Mouse (Mus musculus) cerebellum, adult 9-10 months (tissue): Measurements from ENCODE around the gene Fbxo44.

Experiments
- DNase-seq: peaks from one replicate; pipeline ENCODE4 v3.0.0; 2022

Fbxo44 gene

GRCm38 (mm10) chr4:148164461-148164860, 4.2 kb upstream of the Fbxo44 start:
- DNase-seq, result no peak

GRCm38 (mm10) chr4:148164002-148164439, 3.7 kb upstream of the Fbxo44 start:
- peak; percentile 61 for DNase-seq

- DNase-seq, result peak; percentile 98
These were observed 492 bp downstream of the Fbxo44 start for GRCm38 (mm10) chr4:148159544-148160435.

- peak; percentile 76 for DNase-seq
These were observed 1.6 kb downstream of the Fbxo44 start for GRCm38 (mm10) chr4:148158436-148159348.

- DNase-seq, result peak; percentile 72
These were observed 5.3 kb downstream of the Fbxo44 start for GRCm38 (mm10) chr4:148154982-148155381.

- peak; percentile 36 for DNase-seq
These were observed 6.3 kb downstream of the Fbxo44 start for GRCm38 (mm10) chr4:148154006-148154405.

GRCm38 (mm10) chr4:148152547-148152946, 7.7 kb downstream of the Fbxo44 start:
- DNase-seq, result peak; percentile 46

GRCm38 (mm10) chr4:148151267-148152168, 8.8 kb downstream of the Fbxo44 start, which contains the start of gene Fbxo6:
Gene Fbxo6 (minus strand): TSS chr4:148152140.
- peak; percentile 86 for DNase-seq

- DNase-seq, result peak; percentile 34
These were observed 9.4 kb downstream of the Fbxo44 start for GRCm38 (mm10) chr4:148150953-148151266.

- no peak for DNase-seq
These were observed 10.0 kb downstream of the Fbxo44 start for GRCm38 (mm10) chr4:148150242-148150641.

GRCm38 (mm10) chr4:148149540-148149939, 10.7 kb downstream of the Fbxo44 start:
- DNase-seq, result peak; percentile 43

- peak; percentile 36 for DNase-seq
These were observed 12.6 kb downstream of the Fbxo44 start for GRCm38 (mm10) chr4:148147714-148148113.

- DNase-seq, result no peak
These were observed 16.6 kb downstream of the Fbxo44 start for GRCm38 (mm10) chr4:148143721-148144120.

- DNase-seq, result peak; percentile 97
These were observed 19.9 kb downstream of the Fbxo44 start for GRCm38 (mm10) chr4:148140098-148141011.

GRCm38 (mm10) chr4:148139767-148140097, 20.6 kb downstream of the Fbxo44 start:
- DNase-seq, result no peak

- peak; percentile 26 for DNase-seq
These were observed 22.8 kb downstream of the Fbxo44 start for GRCm38 (mm10) chr4:148137503-148137902.

- no peak for DNase-seq
These were observed 25.3 kb downstream of the Fbxo44 start for GRCm38 (mm10) chr4:148134988-148135387.

- no peak for DNase-seq
These were observed 28.7 kb downstream of the Fbxo44 start for GRCm38 (mm10) chr4:148131497-148132081.

- no peak for DNase-seq
These were observed 29.5 kb downstream of the Fbxo44 start, which contains the start of gene Draxin for GRCm38 (mm10) chr4:148130561-148131413. Gene Draxin (minus strand): TSS chr4:148130698.

GRCm38 (mm10) chr4:148130133-148130532, 30.1 kb downstream of the Fbxo44 start, which contains the start of gene Mad2l2:
Gene Mad2l2 (plus strand): TSS chr4:148130384.
- DNase-seq, result no peak
